Mouse (Mus musculus) heart, embryonic 15.5 days (tissue): ENCODE results near the gene Rbp7. TPM values are rescaled to one million over a fixed set of nuclear protein-coding genes. Genes with fewer than 3 reads are reported as not detected.
A peak's percentile ranks its signal among the peaks of the same experiment; 100 is the strongest.

Experiments
- ATAC-seq: fragments of 200-750 bp; cut with Nextera tagmentation; replicated peaks from 2 replicates; pipeline ENCODE4 v1.8.0; 2017; ENCODE audit warnings: low read depth, moderate TSS enrichment; ENCODE audit not compliant: insufficient number of reproducible peaks, insufficient read depth, low FRiP score
- H3K27ac ChIP-seq: fragments of 300-500 bp; sonication (generic); 2 replicates; pipeline ENCODE4 v1.5.1; 2015; ENCODE audit warnings: mild to moderate bottlenecking, inconsistent platforms
- H3K27me3 ChIP-seq: fragments of 300-500 bp; sonication (generic); 2 replicates; pipeline ENCODE4 v1.6.1; 2015; ENCODE audit warnings: inconsistent platforms
- H3K36me3 ChIP-seq: fragments of 300-500 bp; sonication (generic); 2 replicates; pipeline ENCODE4 v1.6.1; 2015; ENCODE audit warnings: mild to moderate bottlenecking, inconsistent platforms
- H3K4me1 ChIP-seq: fragments of 300-500 bp; sonication (generic); replicated peaks from 2 replicates; pipeline ENCODE4 v1.6.1; 2015; ENCODE audit warnings: inconsistent platforms
- H3K4me2 ChIP-seq: fragments of 300-500 bp; sonication (generic); 2 replicates; pipeline ENCODE4 v1.6.1; 2015; ENCODE audit warnings: inconsistent platforms, mild to moderate bottlenecking, moderate library complexity
- H3K4me3 ChIP-seq: fragments of 300-500 bp; sonication (generic); 2 replicates; pipeline ENCODE4 v1.5.1; 2015; ENCODE audit warnings: mild to moderate bottlenecking, inconsistent platforms
- H3K9ac ChIP-seq: fragments of 300-500 bp; sonication (generic); 2 replicates; pipeline ENCODE4 v1.6.1; 2015; ENCODE audit warnings: mild to moderate bottlenecking, inconsistent platforms
- H3K9me3 ChIP-seq: fragments of 300-500 bp; sonication (generic); replicated peaks from 2 replicates; pipeline ENCODE4 v1.6.1; 2016; ENCODE audit warnings: inconsistent platforms
- WGBS: fragments of 180-500 bp; shearing (Covaris S2); methylation state at CpG from one replicate; pipeline ENCODE4 v1.1.7; 2015; ENCODE audit warnings: mixed read lengths; 5-methylcytosine and 5-hydroxymethylcytosine counted together
- polyA plus RNA-seq: library from polyadenylated mRNA; unstranded; fragments of >200 nt; fragmentation: Nextera tagmentation; extraction: Ambion mirVana; gene quantifications from 2 replicates; pipeline ENCODE4 v1.2.1, GENCODE M21; 2015

The Rbp7 gene
- polyA plus RNA-seq = 7.8 and 13.6 TPM in 2 replicates

DNA sequence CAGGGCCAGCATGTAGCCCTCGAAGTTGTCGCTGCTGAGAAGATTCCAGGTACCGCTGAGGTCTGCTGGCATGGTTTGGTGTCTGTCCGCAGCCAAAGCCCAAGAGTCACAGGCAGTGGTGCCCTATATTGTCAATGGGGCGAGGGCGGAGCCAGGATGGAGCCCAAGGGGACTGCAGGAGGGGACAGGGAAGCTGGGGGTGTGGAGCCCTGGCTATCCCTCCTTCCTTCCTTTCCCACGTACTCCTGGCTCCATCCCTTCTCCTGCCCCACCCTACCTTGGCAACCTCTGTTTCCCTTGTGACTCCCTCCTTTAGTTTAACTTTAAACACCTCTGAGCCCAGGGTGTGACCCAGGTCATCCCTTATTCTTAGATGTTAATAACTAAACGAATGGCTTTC lies at the start of gene Rbp7:
Rbp7 (minus strand) TSS at position 100 of the 400 bp plus-strand sequence.
- no peak; the same call in 1 of the 2 replicates for ATAC-seq
- H3K36me3 ChIP-seq = no peaks in the 10 kb centered on the region
- no peak within 1 kb of the TSS for H3K27ac ChIP-seq
- 44% methylated on average over 8 of the region's 8 CpGs for WGBS
- no peaks in the 10 kb centered on the region for H3K4me1 ChIP-seq
- no peaks in the 10 kb centered on the region for H3K9me3 ChIP-seq
- H3K27me3 ChIP-seq = no peaks in the 10 kb centered on the region
- H3K4me3 ChIP-seq = no peak within 1 kb of the TSS
- no peak within 1 kb of the TSS for H3K4me2 ChIP-seq
- no peak within 1 kb of the TSS for H3K9ac ChIP-seq

DNA sequence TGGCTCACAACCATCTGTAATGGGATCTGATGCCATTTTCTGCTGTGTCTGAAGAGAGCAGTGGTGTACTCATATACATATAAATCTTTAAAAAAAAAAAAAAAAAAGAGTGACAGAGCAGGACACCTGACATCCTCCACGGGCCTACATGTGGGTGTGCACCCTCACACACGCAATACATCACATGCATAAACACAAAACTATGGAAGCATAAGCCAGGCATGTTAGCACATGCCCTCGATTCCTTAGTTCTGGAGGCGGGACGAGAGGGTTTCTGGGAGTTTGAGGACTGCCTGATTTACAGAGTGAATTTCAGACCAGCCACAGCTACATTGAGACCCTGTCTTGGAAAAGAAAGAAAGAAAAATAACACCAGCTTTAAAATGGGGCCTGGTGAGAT lies 49.6 kb upstream of the Rbp7 start:
- WGBS = 78% methylated on average over 5 of the region's 5 CpGs
- no peak overlapping the region for H3K9ac ChIP-seq
- peaks cover 8% of the 10 kb centered on the region for H3K36me3 ChIP-seq
- H3K9me3 ChIP-seq = no peaks in the 10 kb centered on the region
- H3K4me1 ChIP-seq = no peaks in the 10 kb centered on the region
- no peaks in the 10 kb centered on the region for H3K27me3 ChIP-seq
- no peak overlapping the region for H3K27ac ChIP-seq
- no peak for ATAC-seq
- H3K4me2 ChIP-seq = no peak overlapping the region
- no peak overlapping the region for H3K4me3 ChIP-seq

DNA sequence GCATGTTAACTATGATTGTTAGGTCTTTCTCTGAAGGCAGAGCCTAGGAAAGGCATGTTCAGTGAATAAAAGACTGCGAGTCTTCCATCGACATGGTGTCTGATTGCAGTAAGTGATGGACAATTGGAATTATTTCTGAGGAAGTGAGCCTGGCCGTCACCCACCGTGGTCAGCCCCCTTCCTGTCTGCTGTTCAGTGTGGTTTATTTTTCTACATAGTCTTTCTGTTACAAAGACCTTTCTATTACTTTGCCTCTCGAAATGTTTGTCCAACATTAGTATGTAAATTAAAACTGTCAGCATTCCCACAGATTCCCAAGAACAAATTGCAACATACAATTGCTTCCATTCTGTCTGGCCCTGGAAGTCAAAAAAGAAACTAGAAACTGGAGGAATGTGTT lies 45.0 kb upstream of the Rbp7 start:
- H3K4me1 ChIP-seq = no peaks in the 10 kb centered on the region
- ATAC-seq = no peak
- no peaks in the 10 kb centered on the region for H3K9me3 ChIP-seq
- no peak overlapping the region for H3K4me2 ChIP-seq
- H3K27me3 ChIP-seq = no peaks in the 10 kb centered on the region
- peaks cover 41% of the 10 kb centered on the region for H3K36me3 ChIP-seq
- WGBS = 74% methylated on average over 5 of the region's 5 CpGs
- H3K27ac ChIP-seq = no peak overlapping the region
- no peak overlapping the region for H3K9ac ChIP-seq
- no peak overlapping the region for H3K4me3 ChIP-seq

DNA sequence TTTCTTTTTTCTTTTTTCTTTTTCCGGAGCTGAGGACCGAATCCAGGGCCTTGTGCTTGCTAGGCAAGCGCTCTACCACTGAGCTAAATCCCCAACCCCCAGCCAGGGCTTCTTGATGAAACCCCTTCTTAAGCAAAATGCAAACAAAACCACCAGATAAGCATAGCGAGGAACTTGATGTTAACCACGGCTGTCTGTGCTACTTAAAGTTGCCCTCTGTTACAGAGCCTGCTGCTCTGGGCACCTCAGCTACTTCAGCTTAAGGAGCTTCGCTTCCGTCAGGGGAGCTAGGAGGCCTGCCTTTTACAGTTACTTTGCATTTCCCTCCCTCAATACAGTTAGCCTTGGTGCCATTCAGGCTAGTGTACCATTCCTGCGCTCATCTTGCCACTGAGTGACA lies 44.1 kb upstream of the Rbp7 start:
- no peak for ATAC-seq
- H3K4me2 ChIP-seq = no peak overlapping the region
- no peaks in the 10 kb centered on the region for H3K4me1 ChIP-seq
- H3K27me3 ChIP-seq = no peaks in the 10 kb centered on the region
- H3K9ac ChIP-seq = no peak overlapping the region
- no peak overlapping the region for H3K27ac ChIP-seq
- H3K9me3 ChIP-seq = no peaks in the 10 kb centered on the region
- WGBS = 80% methylated on average over 8 of the region's 8 CpGs
- peaks cover 50% of the 10 kb centered on the region for H3K36me3 ChIP-seq
- no peak overlapping the region for H3K4me3 ChIP-seq

DNA sequence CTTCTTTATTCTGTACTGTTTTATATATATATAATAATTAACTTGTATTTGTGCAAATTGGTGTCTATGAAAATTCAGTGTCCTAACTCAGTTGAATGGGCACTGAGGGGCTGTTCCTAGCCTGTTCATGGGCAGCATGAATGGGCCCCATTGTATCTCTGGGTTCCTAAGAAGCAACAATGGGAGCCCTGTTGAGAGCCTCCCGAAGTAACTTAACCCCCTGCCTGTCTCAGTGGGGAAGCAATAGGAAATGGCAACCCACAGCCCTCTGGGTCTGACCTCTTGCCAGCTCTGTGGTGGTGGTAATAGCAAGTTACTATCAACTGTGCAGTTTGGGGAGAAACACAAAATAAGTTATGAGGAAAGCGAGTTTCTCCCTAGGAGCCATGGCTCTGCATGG lies 41.8 kb upstream of the Rbp7 start:
- no peak overlapping the region for H3K27ac ChIP-seq
- H3K36me3 ChIP-seq = peaks cover 62% of the 10 kb centered on the region
- no peak overlapping the region for H3K4me3 ChIP-seq
- no peak overlapping the region for H3K4me2 ChIP-seq
- no peak for ATAC-seq
- H3K4me1 ChIP-seq = no peaks in the 10 kb centered on the region
- H3K27me3 ChIP-seq = no peaks in the 10 kb centered on the region
- H3K9ac ChIP-seq = no peak overlapping the region
- 87% methylated on average over 2 of the region's 2 CpGs for WGBS
- H3K9me3 ChIP-seq = no peaks in the 10 kb centered on the region

DNA sequence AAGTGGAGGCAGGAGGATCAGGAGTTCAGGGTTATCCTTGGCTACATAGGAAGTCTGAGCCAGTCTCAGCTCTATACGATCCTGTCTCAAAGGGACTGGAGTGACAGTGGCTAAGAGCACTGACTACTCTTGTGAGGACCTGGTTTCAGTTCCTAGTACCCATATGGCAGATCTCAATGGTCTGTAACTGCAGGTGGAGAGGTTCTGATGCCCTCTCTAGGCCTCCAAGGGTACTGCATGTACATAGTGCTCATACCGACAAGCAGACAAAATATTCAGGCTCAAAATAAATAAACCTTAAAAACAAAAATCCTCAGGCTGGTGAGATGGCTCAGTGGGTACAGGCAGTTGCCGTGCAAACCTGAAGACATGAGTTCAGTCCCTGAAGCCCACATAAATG lies 36.4 kb upstream of the Rbp7 start:
- 98% methylated on average over 3 of the region's 3 CpGs for WGBS
- ATAC-seq = no peak
- Histone ChIP-seq H3K4me3 (no peak overlapping the region), H3K9ac (no peak overlapping the region), H3K4me1 (peaks cover 9% of the 10 kb centered on the region; the same call in 1 of the 2 replicates), H3K27ac (no peak overlapping the region), H3K4me2 (no peak overlapping the region), H3K36me3 (peaks cover 78% of the 10 kb centered on the region), H3K9me3 (no peaks in the 10 kb centered on the region), H3K27me3 (no peaks in the 10 kb centered on the region)

DNA sequence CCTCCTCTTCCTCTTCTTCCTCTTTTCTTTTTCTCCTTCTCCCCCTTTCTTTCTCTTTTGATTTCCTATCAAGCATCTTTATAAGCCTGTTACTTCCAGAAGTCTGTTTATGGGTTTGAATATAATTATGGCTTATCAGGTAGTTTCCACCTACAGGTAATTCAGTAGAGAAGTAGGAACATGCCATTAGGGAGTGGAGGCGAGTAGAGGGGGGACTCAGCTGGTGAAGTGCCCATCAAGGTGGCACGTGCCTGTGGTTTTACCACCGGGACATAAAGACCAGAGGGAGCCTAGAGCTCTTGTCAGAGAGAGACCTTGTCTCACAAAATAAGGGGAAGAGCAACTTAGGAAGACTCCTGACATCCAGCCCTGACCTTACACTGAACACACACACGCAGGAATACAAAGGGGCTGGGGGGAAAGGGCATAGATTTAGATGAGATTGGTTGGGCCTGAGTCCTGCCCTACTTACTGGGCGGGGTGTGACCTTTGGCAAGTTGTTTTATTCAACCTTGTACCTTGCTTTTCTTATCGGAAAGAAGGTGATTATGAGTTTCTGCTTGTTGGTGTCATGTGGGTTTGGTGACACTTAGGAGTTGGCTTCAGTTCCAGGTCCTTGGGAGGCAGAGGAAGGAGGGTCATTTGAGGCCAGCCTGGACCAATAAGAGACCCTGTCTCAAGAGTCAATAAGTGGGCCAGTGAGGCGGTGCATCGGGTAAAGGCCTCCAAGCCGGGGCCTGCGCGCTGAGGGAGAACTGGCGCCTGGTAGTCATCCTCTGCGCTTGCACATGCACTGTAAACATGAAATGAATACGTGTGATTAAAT lies 34.9 kb upstream of the Rbp7 start:
- Histone ChIP-seq H3K27ac (no peak overlapping the region), H3K36me3 (peaks cover 66% of the 10 kb centered on the region), H3K9ac (no peak overlapping the region), H3K4me1 (peaks cover 11% of the 10 kb centered on the region; the same call in 1 of the 2 replicates), H3K4me2 (no peak overlapping the region), H3K27me3 (no peaks in the 10 kb centered on the region), H3K4me3 (no peak overlapping the region), H3K9me3 (no peaks in the 10 kb centered on the region)
- no peak for ATAC-seq
- WGBS = 90% methylated on average over 14 of the region's 14 CpGs

DNA sequence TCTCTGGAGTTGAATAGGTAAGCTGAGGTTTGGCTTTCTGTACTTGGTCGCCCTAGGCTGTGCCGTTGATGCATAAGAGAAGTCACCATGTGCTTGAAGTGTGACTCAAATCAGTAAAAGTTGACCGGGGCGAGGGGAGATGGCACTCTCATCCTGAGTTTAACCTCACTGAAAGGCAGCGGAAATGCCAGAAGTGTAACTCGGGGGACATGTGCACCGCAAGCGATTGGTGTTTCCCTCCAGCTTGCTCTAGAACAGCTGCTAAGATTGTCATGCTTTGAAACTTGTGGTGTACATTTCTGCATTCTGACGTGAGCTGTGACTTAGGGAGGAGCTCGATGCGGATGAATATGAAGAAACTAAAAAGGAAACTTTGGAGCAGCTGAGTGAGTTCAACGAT lies 33.0 kb upstream of the Rbp7 start:
- peaks cover 49% of the 10 kb centered on the region for H3K36me3 ChIP-seq
- no peaks in the 10 kb centered on the region for H3K27me3 ChIP-seq
- no peak overlapping the region for H3K27ac ChIP-seq
- H3K4me3 ChIP-seq = no peak overlapping the region
- no peak overlapping the region for H3K9ac ChIP-seq
- H3K4me1 ChIP-seq = peaks cover 19% of the 10 kb centered on the region
- no peaks in the 10 kb centered on the region for H3K9me3 ChIP-seq
- WGBS = 93% methylated on average over 12 of the region's 12 CpGs
- H3K4me2 ChIP-seq = no peak overlapping the region
- ATAC-seq = no peak

DNA sequence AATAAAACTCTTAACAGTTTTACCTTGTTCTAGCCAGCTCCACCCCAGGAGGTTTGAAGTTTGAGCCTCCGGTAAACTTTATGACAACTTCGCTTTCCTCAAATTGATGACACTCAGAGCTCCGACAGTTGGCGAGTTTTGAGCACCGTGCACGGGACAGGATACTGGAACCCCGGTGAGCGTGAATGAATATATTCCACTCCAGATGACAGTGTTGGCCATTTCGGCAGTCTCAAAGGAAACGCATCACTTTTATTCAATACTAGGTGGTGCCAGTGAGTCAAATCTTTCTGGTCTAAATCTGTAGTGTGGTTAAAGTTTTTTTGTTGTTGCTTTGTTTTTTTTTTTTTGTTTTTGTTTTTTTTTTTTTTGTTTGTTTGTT lies 31.0 kb upstream of the Rbp7 start:
- Histone ChIP-seq H3K4me3 (peak overlapping the region; percentile 81), H3K36me3 (peaks cover 39% of the 10 kb centered on the region), H3K27ac (peak overlapping the region; percentile 90), H3K4me1 (peaks cover 19% of the 10 kb centered on the region), H3K27me3 (no peaks in the 10 kb centered on the region), H3K4me2 (peak overlapping the region; percentile 88), H3K9me3 (no peaks in the 10 kb centered on the region), H3K9ac (peak overlapping the region; percentile 79)
- no peak for ATAC-seq
- under 1% methylated on average over 10 of the region's 10 CpGs for WGBS

DNA sequence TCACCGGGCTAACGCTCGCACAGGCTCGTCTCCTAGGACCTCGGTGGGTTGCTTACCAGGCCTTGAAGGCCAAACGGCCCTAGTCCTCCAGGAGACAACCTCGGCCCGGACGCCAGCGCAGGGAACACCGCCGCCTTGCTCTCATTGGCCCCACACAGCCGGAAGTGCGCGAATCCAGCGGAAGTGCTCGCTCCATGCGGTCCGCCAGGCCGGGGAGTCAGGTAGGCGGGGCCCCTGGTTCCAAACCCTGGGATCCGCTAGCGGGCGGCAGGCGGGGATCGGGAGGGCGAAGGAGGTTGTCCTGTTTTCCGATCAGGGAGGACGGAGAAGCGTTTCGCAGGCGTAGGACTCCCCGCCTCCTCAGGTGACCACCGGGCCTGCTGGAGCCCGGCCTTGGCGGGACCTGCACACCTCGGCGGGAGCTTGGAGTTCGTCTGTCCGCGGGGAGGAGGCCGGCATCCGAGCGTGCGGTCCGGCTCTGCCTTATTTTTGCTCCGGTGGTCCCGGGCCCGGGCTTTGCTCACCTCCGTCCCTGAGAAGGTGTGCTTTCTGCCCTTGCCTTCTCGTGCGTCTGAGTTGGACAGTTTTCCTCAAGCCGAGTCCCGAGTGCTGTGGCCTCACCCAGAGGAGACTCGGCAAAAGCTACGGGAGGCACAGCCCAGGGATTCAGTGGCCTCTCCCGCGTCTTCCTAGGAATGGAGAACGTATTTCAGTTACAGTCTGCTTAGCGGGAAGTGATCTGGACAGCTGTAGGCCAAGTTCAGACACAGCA lies 30.5 kb upstream of the Rbp7 start, which contains the start of the genes Nmnat1 and Lzic:
Nmnat1 (minus strand) TSS at position 150 of the 772 bp plus-strand sequence.
Lzic (plus strand) TSS at position 177 of the 772 bp plus-strand sequence.
- peak; percentile 97 for ATAC-seq
- Histone ChIP-seq H3K27ac (peak within 1 kb of the TSS; percentile 90), H3K9me3 (no peaks in the 10 kb centered on the region), H3K4me1 (peaks cover 19% of the 10 kb centered on the region), H3K9ac (peak within 1 kb of the TSS; percentile 79), H3K27me3 (no peaks in the 10 kb centered on the region), H3K36me3 (peaks cover 35% of the 10 kb centered on the region), H3K4me2 (peak within 1 kb of the TSS; percentile 88), H3K4me3 (peak within 1 kb of the TSS; percentile 81)
- under 1% methylated on average over 59 of the region's 60 CpGs for WGBS

DNA sequence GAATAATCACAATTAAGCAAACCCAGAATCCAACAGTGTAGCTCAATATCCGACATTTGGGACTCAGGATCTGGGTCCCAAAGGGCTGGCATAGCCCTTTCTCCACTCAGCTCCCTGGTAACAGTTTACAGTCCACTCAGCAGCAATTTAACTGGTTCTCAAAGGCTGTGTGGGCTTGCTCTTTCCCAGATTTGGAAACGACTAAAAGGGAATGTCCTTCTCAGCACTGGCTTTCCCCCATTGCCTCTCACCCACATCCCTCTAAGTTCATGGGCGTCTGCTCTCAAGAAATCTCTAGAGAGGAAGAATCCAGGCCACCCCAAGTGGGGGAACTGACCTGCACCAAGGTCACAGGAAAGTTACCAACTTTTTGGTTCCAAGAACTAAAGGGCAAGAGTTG lies 29.8 kb upstream of the Rbp7 start:
- Histone ChIP-seq H3K36me3 (peaks cover 29% of the 10 kb centered on the region), H3K4me1 (peaks cover 19% of the 10 kb centered on the region), H3K9ac (peak overlapping the region; percentile 73), H3K27me3 (no peaks in the 10 kb centered on the region), H3K4me3 (peak overlapping the region; percentile 81), H3K4me2 (peak overlapping the region; percentile 88), H3K27ac (peak overlapping the region; percentile 90), H3K9me3 (no peaks in the 10 kb centered on the region)
- ATAC-seq = no peak
- WGBS = 38% methylated on average over 3 of the region's 3 CpGs
